Mouse (Mus musculus) spleen, postnatal 10 days (tissue): ENCODE measurements around the gene Plekha6.

Experiments
- DNase-seq, 2 experiments: peaks; one replicate each; pipeline ENCODE4 v3.0.0; 2021 to 2022; ENCODE audit warnings: low spot score in 2 of 2

Gene Plekha6

DNA sequence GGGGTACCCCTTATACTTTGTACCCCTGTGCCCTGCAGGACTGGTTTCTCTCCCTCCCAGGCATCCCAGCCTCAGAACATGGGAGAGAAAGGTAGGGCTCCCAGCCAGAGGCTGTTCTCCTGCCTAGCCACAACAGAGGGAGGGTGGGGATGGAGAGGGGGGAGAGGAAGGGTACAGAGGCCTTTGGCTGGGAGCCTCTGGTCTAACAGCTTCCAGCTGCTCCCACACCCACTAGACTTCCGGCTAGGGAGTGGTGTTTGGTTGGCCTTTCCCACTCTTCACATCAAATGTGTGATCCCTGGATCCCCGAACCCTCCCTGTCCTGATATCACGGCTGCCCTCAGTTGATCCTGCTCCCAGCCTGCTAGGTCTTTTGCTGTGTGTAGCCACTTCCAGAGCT lies 76.9 kb downstream of the Plekha6 start:
- DNase-seq: no peak

DNA sequence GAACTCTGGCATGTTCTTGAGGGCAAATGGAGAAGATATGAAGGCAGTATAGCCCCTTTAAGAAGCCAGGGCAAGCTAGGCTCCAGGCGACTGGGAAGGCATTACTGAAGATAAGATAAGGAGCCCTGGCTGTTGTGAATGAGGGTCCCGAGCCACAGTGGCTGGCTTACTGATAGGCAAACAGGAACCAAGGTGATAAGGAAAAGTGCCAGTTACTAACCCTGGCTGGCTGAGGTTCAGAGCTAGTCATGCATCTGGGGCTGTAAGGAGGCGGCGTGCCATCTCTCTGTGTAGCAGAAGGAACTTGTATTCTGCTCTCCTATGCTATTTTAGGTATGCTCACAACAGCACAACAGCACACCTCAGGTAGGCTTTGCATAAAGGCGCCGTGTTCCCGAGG lies 80.7 kb downstream of the Plekha6 start:
- DNase-seq: no peak

DNA sequence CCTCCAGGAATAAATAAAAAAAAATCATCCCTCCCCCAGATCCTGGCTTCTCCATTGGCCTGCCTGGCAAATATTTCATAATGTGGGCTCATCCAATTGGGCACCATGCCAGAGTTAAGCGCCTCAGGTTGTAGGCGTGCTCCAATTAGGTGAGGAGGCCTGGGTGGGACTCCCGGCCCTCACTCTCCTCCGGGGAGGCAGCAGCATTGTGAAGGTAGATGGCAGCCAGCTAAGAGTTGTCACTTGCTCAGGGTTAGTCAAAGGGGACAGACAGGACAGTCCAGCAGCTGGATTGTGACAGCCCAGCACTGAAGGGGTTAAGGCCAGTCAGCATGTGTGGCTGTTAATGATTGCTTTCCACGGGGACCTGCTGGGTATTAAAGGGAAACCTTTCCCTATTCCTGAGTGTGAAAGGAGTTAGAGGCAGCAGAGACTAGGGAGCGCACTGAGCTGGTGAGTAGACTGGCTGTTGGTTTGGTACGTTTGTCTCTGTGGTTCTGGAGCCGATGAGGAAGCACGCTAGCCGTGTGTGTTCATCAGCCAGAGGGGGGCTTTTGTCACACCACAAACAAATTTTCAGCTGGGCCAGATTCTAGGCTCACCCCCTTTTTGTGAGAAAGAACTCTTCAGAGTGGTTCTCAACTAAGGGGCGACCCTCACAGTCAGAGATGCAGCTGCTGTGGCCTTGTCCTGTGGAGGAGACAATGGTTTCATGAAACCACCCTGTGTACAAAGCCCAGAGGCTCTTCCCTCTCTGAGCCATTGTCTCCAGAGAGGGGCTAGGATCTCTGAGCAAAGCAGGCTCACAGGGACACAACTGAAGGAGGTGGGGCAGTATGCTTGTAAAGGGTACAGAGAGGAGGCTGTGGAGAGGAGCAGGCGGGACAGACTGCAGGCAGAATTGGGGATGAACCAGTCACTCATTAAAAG lies 81.9 kb downstream of the Plekha6 start:
- DNase-seq: no peak

DNA sequence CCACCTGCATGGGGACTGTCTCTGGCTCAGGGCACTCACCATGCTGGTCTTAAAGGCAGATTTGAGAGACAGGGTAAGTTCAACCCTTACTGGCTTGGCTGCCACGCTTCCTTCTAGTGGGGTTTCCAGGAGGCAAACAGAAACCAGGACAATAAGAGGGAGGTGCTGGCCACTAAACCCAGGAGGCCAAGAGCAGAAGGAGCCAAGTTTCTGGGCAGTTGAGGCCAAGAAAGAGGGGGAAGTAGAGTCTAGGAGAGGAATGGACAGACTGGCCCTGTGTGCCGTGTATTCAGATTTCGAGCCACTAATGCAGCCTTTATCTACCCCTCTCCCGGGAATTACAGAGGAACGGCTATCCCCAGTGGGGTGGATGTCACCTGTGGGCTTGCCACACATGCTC lies 83.2 kb downstream of the Plekha6 start:
- DNase-seq: no peak

DNA sequence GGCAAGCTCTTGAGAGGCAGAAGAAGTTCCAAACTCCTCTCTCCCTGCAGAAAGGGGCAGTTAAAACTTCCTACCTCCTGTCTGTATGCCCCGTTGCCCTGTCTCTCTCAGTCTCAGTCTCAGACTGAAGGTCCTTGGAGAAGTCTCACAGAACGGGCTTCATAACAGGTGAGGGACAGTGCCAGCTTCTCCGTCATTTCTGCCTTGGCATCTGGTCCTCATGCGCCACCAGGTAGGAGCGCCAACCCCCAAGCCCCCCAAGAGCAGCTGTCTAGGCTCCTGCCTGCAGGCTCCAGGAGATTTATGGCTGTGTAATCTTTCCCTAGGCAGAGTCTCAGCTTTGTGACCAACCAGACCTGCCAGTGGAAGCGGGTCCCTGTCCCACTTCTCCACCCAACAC lies 86.8 kb downstream of the Plekha6 start:
- no peak for DNase-seq

DNA sequence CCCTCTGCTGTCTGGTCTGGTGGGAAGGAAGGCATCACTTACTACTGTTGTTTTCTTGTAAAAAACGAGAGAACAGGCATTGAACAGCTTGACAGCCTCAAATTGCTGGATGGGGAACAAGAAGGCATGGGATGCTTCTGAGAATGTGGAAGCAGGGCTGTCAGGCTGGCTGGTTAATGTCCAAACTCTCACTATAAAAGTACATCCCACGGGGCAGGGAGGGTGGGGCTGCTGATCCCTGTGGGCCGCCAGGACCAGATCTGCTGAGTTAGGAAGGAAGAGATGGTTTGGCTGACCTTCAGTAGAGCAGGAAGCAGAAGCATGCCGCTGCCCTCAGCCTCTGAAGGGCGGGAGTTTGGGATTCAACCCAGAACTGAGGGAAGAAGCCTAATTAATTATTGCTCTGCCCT lies 87.6 kb downstream of the Plekha6 start:
- DNase-seq: no peak

DNA sequence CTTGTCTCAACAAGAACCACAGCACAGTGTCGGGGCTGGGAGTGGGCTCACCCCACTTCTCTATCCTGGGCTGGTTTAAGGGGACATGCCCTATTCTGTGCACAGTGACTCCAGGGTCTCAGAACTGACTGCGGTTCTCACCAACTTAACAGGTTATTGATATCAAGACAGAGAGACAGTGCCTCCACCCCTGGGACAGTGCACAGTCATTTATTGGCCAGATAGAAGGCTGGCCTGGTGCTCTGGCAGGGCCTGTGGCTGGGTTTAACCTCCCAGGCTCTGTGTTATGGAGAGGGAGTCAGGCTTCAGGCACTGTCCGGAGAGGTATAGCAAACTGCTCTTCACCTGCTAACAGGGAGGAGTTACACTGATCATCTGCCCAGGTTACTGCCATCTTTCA lies 88.2 kb downstream of the Plekha6 start:
- no peak for DNase-seq

DNA sequence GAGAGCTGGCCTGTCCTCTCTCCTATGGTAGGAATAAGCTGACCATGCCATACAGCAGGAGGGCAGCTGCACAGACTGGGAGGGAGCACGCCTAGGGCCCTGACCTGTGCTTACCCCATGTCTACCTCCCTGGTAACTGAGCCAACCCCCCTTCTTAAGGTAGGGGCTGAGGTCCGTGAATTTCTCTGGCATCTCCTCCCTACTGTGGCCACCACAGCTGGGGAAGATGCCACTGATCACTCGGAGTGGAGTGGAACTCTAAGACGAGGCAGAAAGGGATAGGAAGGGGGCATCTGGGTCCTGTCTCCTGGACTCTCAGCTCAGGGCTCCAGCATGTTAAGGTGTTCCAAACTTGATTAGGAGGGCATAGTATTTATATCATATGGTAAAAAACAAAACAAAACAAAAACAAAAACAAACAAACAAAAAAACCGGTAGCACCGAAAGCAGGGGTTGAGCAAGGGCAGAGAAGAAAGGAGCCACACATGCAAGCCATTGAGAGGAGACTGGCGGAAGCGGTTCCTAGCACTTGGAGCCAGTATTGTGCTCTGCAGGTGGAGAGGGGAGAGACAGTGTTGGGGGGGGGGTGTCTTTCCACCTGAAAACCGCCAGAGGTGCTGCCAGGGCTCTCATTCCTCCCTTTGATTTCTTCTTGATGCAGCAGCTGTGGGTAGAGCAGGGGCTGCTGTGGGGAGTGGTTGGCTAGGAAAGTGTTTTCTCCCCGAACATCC lies 89.0 kb downstream of the Plekha6 start:
- DNase-seq: no peak

DNA sequence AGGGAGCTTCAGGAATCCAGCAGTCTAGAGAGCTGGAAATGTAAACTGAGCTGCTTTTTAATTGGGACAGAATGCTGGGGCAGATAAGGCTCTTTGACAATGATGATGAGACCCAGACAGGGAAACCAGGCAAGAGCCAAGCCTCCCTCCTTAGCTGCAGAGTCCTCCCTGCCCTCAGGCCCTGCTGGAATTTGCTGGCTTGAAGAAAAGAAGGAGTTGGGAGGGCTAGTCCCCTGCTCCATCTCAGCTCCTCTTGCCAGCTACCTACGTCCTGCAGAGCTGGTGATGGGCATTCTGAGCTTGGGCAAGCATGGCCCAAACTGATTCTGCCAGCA lies 89.5 kb downstream of the Plekha6 start:
- DNase-seq: no peak

DNA sequence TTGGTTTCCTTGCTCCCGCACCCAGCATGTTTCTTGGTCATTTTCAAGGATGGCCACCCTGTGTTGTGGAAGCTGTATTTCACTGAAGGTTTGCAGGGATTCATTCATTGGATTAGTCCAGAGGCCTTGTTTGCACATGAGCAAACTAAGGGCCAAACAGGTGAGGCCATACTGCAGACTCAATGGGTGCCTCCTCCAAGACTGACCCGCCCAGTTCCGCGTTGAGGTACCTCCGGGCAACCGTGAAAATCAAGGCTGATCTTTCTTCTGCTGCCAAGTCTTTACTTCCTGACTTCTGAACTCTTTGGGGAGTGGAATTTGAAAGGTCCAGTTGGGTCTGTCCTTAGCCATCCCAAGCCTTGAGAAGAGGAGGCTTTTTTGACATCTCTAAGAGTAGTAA lies 90.2 kb downstream of the Plekha6 start:
- no peak for DNase-seq

DNA sequence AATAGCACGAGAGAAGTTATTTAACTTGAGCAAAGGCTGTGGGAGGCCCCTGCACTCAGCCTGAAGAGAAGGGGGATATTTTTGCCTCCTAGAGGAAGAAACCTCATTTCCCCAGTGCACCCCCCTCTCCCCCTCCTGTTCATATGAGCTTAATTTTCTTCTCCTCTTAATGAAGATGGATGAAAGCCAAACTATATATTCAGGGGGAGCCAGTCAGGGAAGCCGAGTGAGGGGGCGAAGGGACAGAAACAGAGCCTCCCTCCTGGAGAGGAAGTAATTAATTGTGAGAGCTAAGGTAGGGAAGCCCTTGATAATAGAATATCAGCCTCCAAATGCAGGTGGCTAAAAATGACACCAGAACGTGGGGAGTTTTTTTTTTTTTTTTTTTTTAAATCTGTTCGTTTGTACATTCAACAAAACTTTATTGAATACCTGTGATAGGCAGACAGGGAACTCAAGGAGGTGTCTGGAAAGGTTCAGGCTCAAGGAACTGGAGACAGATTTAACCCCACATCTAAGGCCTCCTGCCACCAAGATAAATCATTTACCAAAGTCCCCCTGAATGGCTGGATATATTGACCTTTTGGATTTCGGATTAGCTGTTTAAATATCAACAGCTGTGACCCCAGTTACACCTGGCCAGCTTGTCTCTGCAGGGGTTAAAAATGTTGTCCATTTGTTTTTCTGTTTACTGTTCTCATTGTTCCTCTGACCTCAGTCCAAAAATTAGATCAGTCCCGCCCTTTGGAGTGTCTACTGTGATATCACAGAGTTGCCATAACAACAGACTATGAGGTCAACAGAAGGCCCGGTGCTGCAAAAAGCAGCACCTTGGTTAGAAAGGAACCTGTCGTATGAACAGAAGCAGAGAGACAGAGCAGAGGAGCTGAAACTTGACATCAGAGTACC lies 91.1 kb downstream of the Plekha6 start:
- DNase-seq: no peak

DNA sequence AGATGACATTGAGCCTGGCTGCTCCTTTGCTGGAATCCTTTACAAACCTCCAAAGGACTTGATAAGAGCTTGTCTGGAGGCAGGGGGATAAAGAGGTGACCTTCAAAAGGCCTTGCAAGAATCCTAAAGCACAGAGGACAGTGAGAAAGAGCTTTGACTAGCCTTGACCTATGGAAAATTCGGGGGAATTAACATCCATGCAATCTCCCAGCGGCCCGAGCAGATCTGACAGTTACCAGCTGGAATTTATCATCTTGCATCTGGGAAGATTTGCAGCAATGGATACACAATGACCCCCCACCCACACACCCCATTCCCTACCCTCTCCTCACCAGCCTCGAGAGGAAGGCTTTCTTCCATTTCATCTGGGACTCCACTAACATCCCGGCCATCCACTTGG lies 91.8 kb downstream of the Plekha6 start:
- no peak for DNase-seq

DNA sequence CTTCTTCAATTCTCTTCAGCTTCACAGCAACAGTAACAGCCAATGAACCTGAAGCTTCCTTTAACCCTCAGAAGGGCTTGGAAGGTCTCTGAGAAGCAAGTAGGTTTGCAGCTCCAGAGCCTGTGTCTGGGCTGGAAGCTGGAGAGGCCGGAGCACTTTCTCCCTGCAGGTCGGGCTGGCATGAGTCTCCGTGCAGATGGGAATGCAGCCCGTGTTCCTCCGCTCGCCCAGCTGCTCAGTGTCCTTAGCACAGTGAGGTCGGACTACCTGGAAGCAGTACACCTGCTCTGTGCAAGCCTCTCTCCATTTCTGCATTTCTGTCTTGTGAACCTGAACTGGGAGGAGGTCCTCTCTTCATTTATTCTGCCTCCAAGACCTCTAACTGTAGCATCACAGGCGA lies 92.3 kb downstream of the Plekha6 start:
- no peak for DNase-seq

DNA sequence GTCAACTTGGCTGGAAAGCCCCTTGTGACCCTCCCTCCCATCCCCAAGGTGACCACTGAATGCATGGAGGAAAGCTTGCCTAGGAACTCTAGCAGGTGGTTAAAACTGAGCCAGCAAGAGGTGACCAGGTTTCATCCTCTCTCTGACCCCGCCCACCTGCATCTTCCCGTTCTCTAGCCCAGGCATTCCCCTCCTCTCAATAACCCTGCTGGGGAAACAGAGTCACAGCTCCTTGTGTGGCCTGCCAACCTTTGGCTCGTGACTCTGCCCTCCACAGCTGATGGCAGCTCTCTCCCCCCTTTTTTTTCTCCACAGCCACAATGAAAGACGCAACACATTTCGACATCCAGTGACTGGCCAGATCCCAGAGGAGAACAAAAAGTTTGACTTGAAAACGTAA lies 94.7 kb downstream of the Plekha6 start:
- no peak for DNase-seq

DNA sequence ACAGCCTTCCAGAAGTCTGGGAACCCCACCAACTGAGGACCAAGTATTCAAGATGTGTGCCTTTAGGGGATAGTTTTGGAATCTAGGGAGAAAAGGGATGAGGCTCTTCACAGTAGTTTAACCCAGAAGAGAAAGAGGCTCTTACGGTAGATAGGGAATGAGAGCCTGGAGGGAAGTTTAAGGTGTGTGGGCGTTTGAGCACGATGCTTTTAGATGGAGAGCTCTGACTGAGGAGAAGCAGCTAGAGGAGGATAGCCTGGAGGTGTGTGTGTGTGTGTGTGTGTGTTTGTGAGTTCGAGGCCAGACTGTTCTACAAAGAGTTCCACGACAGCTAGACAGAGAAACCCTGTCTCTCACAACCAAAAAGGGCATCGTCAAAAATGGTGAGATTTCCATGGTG lies 98.6 kb downstream of the Plekha6 start:
- no peak for DNase-seq

DNA sequence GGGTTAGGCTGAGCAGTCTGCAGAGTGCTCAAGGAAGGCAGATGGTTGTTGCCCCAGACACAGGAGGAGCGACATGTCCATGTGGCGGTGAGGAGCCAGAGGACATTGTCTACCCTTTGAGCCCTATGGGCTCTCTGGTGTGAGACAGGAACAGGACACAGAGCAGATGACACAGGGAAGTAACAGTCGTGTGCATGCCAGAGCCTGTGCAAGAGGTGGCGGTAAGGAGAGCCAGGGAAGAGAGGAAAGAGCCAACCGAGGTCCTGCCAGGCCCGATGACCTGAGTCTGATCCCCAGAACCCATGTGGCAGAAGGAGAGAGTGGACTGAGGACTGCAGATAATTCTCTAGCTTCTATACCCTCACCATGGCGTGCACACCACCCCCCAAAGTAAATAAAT lies 99.1 kb downstream of the Plekha6 start:
- DNase-seq: no peak

DNA sequence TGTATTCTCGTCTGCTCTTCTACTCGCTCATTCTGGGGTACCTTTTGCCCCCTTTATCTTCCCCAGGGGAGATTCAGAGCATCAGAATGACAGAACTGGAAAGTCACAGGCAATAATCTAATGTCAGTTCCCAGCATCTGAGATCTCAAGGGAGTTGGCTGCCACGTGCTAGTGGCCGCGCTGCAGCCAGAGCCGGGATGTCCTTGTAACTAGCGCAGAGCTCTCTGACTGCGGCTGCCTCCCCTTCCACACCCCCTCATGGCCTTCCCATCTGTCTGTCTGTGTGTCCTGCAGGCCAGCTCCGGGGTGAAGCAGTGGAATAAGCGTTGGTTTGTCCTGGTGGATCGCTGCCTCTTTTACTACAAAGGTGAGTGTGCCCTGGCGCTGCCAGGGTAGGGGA lies 100.4 kb downstream of the Plekha6 start:
- no peak for DNase-seq

DNA sequence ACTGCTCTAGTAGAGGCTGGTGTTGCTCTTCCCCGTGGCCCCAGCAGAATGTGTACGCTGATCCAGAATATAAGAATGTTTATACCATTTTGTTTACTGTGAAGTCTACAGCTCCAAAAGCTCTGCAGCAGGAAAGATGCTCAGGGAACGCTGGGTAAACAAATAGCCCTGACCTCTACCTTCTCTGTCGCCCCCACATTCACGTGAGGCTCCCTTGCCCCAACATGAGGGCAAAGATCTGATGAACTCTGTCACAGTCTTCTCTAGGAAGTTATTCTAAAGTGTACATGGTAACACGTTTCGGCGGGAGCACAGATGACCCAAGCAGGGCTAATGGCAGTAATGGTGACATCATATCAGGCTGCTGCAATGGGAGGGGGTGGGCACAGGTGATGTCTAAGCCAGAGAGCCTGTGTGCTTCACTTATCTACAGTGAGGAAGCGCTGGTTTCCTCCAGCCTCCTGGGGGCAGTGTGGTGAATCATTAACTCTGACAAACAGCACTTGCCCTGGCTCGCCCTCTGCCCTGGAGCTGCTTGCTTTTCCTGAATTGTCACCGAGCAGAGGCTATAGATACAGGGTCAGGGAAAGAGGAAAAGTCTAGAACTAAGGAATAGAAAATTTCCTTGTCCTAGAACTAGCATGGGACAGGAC lies 101.2 kb downstream of the Plekha6 start:
- DNase-seq: peak in 1 of 2 experiments; percentile 33

DNA sequence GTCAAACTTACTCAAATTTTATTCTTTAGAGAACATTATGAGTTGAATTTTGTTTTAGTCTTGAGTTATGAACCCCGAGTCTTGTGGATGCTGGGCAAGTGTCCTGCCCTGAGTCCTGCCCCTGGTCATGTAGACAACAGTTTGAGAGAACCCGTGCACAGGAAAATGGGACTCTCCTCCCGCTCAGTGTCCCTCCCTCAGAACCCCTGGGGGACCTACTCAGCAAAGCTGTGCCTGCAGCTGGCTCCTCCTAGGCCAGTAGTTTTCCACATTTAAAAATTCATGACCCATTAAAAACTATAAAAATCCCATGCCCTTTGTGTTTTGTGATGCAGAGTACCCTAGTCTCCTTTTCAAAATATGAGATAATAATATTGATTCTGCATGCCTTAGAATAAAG lies 103.1 kb downstream of the Plekha6 start:
- no peak for DNase-seq

DNA sequence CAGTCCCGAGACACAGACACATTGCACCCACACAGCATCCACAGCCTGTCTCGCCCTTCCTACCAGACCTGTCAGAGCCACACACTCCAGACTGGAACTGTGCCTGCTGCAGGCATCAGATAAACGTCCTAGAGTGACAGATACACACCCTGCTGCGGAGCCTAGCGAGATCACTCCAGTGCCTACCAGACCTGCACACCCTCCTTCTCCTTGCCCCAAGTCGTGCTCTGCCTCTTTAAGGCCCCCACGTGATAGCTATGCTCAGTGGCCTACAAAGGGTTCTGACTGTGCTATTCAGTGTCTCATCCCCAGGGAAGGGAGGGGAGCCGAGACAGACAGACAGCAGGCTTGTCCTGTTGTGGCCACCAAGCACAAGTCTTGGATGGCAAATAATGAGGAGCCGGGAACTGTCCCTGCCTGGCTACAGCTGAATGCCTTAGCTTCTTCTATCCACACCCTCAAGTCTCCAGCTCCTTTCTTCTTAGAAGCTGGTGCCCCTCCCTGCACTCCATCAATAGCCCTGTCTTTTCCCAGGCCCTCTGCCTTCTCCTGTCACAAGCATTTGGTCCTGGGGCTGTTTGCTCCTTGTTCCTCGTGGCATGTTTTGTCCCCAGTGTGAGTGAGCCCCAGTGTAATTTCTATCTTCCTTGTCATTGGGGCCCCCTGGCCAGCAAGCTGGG lies 103.9 kb downstream of the Plekha6 start:
- DNase-seq: peak in 1 of 2 experiments; percentile 55

DNA sequence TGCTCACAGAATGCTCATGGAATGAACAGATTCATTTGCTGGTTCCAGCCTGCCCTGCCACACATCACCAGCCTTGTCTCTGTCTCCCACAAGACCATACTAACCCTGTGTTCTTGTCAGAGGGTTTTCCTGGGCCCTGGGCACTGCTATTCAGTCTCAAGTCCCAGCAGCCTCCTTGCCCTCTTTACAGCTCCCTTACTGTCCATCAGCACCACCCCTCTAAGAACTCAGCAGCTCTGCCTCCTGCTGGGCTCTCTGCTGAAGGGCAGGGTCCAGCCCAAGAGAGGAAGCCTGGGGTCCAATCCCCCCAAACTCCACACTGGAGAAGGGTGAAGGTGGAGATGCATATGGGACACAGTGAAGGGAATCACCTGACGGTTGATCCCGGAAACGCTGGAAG lies 104.5 kb downstream of the Plekha6 start:
- DNase-seq: no peak
